Mouse (Mus musculus) cerebellum, postnatal 4 days (tissue): ENCODE measurements around the gene Rag2.

Experiments used
- DNase-seq, 2 experiments: peaks; one replicate each; pipeline ENCODE4 v3.0.0; 2022; ENCODE audit warnings: low spot score in 2 of 2, mixed read lengths in 1 of 2

The Rag2 gene

DNA sequence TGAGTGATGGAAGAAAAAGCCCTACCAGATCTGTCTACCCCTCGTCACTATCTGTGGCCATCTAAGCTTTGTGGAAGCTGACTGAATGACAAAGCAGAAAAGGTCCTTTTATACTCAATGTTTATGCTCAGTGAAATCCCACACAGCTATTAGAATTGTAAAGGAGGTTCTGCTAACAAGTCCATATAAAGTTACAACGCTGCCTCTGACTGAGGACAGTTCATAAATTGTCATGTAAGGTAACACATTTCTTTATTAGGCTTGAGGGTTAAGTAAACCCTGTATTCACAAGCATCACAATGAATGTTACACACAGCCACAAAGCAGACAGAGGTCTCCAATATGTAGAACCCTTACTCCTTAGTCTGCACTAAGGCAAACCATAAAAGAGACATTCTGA is 507 bp upstream of the Rag2 start:
- DNase-seq, result no peak

DNA sequence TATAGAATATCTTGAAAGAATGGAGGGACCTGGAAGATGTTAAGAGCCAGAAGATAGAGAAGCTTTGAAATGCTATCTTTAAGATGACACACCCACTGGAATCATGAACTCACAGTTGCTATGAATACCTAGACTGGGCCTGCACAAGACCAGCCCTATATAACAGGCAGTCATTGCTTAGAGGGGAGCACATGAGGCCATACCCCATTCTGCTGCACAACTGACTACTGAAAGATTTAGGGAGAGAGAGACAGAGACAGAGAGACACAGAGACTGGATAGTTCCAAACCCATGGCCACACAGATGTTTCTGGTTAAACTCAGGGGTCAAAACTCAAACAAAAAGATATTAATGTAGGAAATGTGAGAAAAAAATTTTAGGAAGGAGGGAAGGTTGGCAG is 2.7 kb downstream of the Rag2 start:
- DNase-seq, result no peak

GRCm38 (mm10) chr2:101628297-101629236 is 4.0 kb downstream of the Rag2 start:
- peak in 1 of 2 experiments; percentile 64 for DNase-seq

DNA sequence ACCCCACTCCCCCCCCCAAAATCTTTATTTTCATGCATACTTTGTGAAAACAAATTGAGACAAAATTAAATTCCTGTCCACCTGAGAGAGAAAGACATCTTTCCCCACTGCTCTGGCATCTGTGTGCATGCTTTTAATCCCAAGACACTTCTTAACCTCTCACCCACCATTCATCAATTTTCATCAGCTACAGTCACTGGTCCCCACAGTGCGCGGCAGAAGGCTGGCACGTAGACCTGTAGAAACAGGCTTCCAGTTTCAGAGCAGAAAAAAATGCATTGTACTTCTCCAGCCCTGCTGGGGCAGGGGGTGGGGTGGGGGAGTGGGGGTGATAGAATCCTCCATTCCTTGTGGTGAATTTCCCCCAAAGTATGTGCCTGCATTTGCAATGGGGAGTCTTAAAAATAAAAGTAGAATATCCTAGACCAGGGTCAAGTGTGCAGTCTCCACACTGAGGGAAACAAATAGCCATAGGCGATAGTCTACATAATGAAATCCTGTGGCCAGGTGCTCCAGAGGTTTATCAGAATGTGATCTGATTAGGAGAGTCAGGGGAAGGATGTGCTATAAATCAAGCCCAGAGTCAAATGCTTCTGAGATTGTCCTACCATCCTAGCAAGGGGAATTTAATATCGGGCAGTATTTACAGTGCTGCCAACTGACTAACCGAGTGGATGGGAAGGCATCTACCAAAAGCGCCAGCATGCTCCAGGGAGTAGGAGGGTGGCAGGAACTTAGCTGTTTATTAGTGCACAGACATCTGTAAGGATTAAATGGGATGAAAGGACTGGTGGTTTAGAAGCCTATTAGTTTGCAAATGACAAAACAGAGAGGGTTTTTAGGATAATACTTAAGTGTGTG is 14.7 kb downstream of the Rag2 start:
- no peak for DNase-seq

DNA sequence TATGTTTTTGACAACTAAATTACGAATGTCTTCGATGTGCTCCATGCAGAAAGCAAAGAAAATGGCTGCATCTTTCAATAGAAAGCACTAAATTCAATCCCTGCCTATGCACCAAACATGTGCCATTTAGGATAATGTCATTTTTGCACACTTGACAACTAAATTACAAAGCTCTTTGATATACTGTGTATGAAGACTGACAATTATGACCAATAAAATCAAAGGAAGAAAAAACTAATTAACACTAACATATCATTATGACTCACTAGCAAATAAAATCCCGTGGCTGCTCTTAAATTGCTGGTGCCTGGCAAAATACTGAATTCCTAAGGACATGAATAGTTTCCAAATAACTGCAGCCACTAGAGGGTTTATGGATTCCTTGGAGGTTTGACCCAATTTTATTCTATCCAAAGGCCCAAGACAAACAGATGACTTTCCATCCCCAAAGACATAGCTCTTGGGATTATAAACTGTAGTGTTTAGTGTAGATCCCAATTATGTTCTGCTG is 15.4 kb downstream of the Rag2 start:
- no peak for DNase-seq

GRCm38 (mm10) chr2:101645841-101646240 is 21.3 kb downstream of the Rag2 start:
- DNase-seq, result no peak

- DNase-seq, result no peak
These were observed 23.8 kb downstream of the Rag2 start for GRCm38 (mm10) chr2:101648361-101648760.

DNA sequence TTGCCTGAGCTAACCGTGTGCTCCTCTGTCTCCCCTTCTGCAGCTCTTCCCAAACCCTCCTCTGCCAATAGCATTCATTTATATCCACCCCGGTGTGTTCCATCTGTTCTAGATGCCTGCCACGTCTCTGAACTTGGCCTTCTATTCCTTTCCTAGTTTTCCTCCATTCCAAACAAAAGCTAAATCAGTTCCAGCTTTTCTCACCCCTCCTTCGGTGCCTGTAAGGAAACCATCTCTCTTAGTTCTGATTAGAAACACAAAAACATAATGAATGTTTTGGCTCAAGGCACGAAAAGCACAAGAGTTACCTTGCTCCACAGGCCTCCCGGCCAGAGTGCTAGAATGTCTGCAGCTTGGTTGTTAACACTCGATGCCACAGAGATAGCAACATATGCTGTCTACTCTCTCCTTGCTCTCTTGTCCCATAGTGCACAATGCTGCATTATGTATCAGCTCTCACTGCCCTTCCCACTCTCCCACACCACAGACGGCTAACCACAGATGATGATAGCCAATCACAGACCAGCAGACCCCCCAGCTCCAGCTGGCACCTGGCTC is 24.7 kb downstream of the Rag2 start, which contains the start of the genes Rag1 and B230118H07Rik:
Gene Rag1 (minus strand): TSS at position 388 of the 558 bp plus-strand sequence.
Gene B230118H07Rik (minus strand): TSS at position 419 of the 558 bp plus-strand sequence.
- DNase-seq, result no peak

DNA sequence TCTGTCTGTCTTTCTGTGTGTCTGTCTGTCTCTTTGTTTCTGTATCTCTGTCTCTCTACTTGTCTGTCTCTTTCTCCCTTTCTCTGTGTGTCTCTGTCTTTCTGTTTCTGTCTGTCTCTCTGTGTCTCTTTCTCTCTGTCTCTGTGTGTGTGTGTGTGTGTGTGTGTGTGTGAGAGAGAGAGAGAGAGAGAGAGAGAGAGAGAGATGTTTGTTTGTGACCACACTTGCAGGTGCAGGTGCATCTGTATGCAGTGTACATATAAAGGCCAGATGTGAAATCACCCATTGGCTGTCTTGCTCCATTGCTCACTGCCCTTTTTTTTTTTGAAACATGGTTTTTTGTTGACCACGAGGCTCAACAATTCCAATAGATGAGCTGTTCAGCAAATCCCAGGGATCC is 25.9 kb downstream of the Rag2 start:
- DNase-seq, result no peak

DNA sequence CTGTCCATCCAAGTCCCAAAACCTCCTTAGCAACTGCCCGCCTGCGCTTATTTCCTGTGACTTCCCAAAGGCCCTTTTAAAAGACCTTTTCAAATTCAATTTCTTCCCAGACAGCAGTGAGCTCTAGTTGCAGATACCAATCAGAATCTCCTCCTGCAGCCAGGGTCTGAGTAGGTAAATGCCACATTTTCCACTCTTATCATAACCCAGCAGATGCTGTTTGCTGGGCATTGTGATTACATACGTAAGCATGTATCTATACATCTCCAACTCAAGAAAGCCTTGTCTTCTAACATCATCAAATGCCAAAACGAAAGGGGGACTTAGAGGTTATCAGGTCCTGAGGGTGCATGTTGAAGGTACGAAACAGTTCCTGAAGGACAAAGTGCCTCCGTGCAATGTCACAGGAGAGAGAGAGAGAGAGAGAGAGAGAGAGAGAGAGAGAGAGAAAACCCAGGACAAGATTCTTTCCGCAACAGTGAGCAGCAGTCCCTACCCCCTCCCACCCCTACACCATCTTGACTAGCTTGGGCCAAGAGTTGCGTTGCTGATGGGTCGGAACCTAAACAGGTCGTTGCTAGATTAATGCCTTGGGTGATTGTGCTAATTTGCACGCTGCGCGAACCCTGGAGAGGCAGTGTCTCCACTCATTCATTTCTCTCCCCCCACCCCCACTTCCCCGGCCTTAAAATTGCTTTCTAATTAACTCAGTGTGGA is 27.8 kb downstream of the Rag2 start:
- DNase-seq, result peak in 1 of 2 experiments; percentile 9

DNA sequence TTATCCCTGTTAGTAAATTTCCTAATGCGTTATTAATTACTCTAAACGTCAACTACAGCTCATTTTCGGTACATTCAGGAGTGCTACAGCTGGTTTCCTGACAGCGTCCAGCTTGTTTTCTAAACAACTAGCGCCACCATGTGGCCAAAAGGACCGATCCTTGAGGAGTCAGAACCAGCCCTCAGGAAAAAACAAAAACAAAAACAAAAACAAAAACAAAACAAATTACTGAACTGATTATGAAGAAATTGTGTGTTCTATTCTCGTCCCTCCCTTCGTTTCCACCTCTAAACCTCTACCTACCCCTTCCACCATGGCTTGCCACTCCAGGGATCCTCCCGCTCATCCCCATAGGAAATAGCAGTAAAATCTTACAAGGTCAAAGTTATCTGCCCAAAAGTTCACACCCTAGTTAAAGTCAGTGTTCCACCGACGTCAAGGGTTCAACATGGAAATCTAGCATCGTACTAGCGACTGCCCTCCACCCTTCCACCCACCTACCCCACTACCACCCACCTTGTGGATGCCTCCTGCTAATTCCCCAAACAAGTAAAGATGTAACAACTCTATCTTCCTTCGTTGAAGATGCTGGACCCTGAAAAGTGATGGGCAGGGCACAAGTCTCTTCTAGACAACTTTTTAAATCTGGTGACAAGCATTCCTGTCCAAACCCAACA is 28.5 kb downstream of the Rag2 start:
- DNase-seq, result peak; percentile 65 to 84

DNA sequence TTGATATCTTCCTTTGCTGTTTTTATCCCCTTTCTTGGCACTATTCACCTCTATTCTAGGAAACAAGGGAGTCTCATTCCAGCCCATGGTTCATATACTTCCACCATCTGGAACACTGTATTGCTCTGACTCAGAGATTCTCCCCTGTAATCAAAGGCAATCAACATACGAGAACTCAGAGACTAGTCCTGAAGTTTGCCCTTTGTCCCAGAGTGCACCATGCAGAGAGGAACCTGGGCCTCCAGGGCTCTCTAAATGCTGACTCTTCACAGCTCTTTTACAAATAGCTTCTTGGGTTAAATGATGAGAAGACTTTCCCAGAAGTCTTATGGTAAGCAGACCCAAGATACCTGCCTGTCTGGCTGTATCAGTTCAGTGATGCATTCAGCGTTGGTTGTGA is 36.0 kb downstream of the Rag2 start:
- no peak for DNase-seq

- peak; percentile 53 to 83 for DNase-seq
These were observed 40.7 kb downstream of the Rag2 start for GRCm38 (mm10) chr2:101665058-101665702.

DNA sequence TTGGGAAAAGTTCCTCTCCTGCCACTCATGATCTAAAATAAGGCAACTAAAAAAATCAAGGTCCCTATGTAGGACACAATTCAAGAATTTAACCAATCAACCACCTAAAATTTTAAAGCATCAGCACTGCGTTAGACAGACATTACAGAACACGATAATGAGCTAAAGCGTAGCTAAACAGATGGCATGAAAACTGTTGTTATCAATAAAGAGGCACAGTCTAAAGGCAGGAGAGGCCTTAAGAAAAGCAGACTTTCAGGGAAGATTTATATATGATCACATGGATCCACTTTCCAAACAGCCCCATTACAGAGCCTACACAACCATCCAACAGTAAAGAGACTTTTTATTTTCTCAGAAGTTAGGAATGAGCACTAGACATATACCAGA is 41.2 kb downstream of the Rag2 start:
- no peak for DNase-seq

DNA sequence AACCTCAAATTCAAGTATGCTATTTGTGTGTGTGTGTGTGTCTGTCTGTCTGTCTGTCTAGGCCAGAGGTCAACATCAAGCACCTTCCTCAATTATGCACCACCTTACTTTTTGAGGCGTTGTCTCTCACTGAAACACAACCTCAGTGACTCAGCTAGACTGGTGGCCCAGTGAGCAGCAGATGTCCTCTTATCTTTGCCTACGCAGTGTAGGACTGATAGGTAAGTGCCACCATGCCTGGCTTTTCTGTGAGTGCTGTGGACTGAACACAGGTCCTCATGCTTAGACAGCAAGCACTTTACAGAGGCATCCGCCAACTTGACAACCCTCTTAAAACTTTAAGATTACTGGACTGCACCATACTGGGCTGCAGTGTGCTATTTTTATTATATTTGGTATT is 44.2 kb downstream of the Rag2 start:
- DNase-seq, result no peak

- DNase-seq, result no peak
These were observed 49.0 kb downstream of the Rag2 start for GRCm38 (mm10) chr2:101673547-101673946.

GRCm38 (mm10) chr2:101678236-101679021 is 53.9 kb downstream of the Rag2 start, which contains the start of gene Traf6:
Gene Traf6 (plus strand): TSS chr2:101678429.
- DNase-seq, result peak; percentile 77 to 79

DNA sequence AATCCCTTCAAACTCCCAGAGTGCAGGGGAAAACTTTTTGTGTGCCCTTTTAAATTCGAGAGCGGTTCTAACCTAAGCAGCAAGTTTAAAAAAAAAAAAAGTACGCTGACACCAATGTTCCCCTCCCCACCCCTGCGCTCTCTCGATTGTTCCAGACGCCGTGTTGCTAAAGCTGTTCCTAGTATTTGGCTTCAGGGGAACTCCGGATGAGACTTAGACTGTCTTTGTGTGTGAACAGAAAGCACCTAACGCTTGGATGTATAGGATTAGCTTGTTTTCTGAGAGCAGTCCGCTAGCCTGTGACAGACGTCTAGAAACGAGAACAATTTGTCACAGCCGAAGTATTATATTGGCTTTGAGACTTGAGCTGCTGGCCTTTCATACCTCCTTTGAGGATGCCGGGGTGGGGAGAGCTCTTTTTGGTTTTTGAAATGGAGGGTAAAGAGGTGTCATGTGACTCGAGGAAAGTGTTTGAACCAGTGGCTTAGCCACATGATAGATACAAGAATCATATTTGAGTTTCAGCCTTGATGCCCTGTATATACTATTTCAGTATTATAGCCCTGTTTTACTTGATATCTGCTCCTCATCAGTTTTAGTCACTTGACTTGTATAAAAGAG is 54.8 kb downstream of the Rag2 start:
- no peak for DNase-seq
